Mouse (Mus musculus) CH12.LX (cell line): ENCODE measurements around the gene Zfp764. TPM values are rescaled to one million over a fixed set of nuclear protein-coding genes. Genes with fewer than 3 reads are reported as not detected.

Experiments
- DNase-seq: peaks from one replicate; pipeline ENCODE4 v3.0.0-alpha.2; 2013; ENCODE audit errors: extremely low read depth
- H3K27ac ChIP-seq: 2 replicates; pipeline ENCODE4 v1.5.1; 2012; ENCODE audit warnings: low read depth, mild to moderate bottlenecking, control low read depth, moderate library complexity; ENCODE audit not compliant: insufficient read depth
- H3K27me3 ChIP-seq: replicated peaks from 2 replicates; pipeline ENCODE3; 2012; ENCODE audit warnings: inconsistent platforms
- H3K36me3 ChIP-seq, 2 experiments: replicated peaks in 1 of 2; 2 replicates each; pipeline versions ENCODE3 to v1.6.1; 2012; ENCODE audit warnings: inconsistent platforms in 1 of 2, low read length in 1 of 2, mild to moderate bottlenecking in 1 of 2, mixed read lengths in 1 of 2, moderate library complexity in 1 of 2; ENCODE audit not compliant: control insufficient read depth in 1 of 2, insufficient read depth in 1 of 2
- H3K4me1 ChIP-seq, 2 experiments: 2 replicates each; pipeline ENCODE4 v1.6.1; 2012; ENCODE audit warnings: inconsistent platforms in 1 of 2, moderate library complexity in 1 of 2; ENCODE audit not compliant: insufficient read depth in 2 of 2, control insufficient read depth in 1 of 2
- H3K4me2 ChIP-seq: 2 replicates; pipeline ENCODE4 v1.6.1; 2012; ENCODE audit warnings: low read depth, mild to moderate bottlenecking, control low read depth; ENCODE audit not compliant: poor library complexity, insufficient read depth, severe bottlenecking
- H3K4me3 ChIP-seq, 3 experiments: fragments of 150-350 bp in 1 of 3; sonication (generic) in 1 of 3; replicated peaks in 1 of 3; 2 replicates each; pipeline versions ENCODE3 to v1.5.1; 2011 to 2012; ENCODE audit warnings: low read depth in 2 of 3, low read length in 2 of 3, mild to moderate bottlenecking in 2 of 3, moderate library complexity in 2 of 3, control low read depth in 1 of 3, improper control_type of control experiment in 1 of 3, inconsistent platforms in 1 of 3, mixed read lengths in 1 of 3; ENCODE audit not compliant: poor library complexity in 1 of 3
- H3K79me2 ChIP-seq: replicated peaks from 2 replicates; pipeline ENCODE4 v1.6.1; 2012; ENCODE audit warnings: mild to moderate bottlenecking, moderate library complexity; ENCODE audit not compliant: control insufficient read depth, poor library complexity, insufficient read depth, severe bottlenecking; ENCODE audit errors: extremely low read depth
- H3K9ac ChIP-seq: 2 replicates; pipeline ENCODE4 v1.6.1; 2012; ENCODE audit warnings: low read depth, mild to moderate bottlenecking, control low read depth, moderate library complexity; ENCODE audit not compliant: insufficient read depth
- H3K9me3 ChIP-seq: replicated peaks from 2 replicates; pipeline ENCODE3; 2012; ENCODE audit warnings: low read length, inconsistent platforms, mixed read lengths
- BHLHE40 ChIP-seq: IDR thresholded peaks from 2 replicates; pipeline ENCODE4 v1.6.1; 2011; ENCODE audit warnings: mild to moderate bottlenecking, low read depth, low read length, improper control_type of control experiment
- CHD1 ChIP-seq: IDR thresholded peaks from 2 replicates; pipeline ENCODE4 v1.6.1; 2012; ENCODE audit warnings: low read depth, low read length, improper control_type of control experiment, inconsistent platforms
- CHD2 ChIP-seq: IDR thresholded peaks from 2 replicates; pipeline ENCODE4 v1.6.1; 2011; ENCODE audit warnings: low read length, improper control_type of control experiment
- E2F4 ChIP-seq: IDR thresholded peaks from 2 replicates; pipeline ENCODE4 v1.6.1; 2011; ENCODE audit warnings: low read depth, low read length, improper control_type of control experiment; ENCODE audit not compliant: insufficient replicate concordance
- ELF1 ChIP-seq: IDR thresholded peaks from 2 replicates; pipeline ENCODE4 v1.6.1; 2014; ENCODE audit warnings: low read depth, mild to moderate bottlenecking, inconsistent platforms, low read length, improper control_type of control experiment
- HCFC1 ChIP-seq: IDR thresholded peaks from 2 replicates; pipeline ENCODE4 v1.6.1; 2012; ENCODE audit warnings: low read depth, mild to moderate bottlenecking, inconsistent platforms, low read length, improper control_type of control experiment
- JUN ChIP-seq: IDR thresholded peaks from 2 replicates; pipeline ENCODE4 v1.6.1; 2011; ENCODE audit warnings: low read depth, mild to moderate bottlenecking, low read length, improper control_type of control experiment, moderate library complexity; ENCODE audit not compliant: insufficient read depth
- JUND ChIP-seq: conservative IDR thresholded peaks from 2 replicates; pipeline ENCODE4 v1.6.1; 2011; ENCODE audit warnings: low read depth, low read length, improper control_type of control experiment
- KAT2A ChIP-seq: IDR thresholded peaks from 2 replicates; pipeline ENCODE4 v1.6.1; 2012; ENCODE audit warnings: low read length, improper control_type of control experiment, inconsistent platforms; ENCODE audit not compliant: insufficient replicate concordance
- MAX ChIP-seq: IDR thresholded peaks from 2 replicates; pipeline ENCODE4 v1.6.1; 2011; ENCODE audit warnings: low read length, improper control_type of control experiment
- MAZ ChIP-seq: IDR thresholded peaks from 2 replicates; pipeline ENCODE4 v1.6.1; 2012; ENCODE audit warnings: low read depth, mild to moderate bottlenecking, inconsistent platforms, low read length, improper control_type of control experiment, moderate library complexity
- MXI1 ChIP-seq: IDR thresholded peaks from 2 replicates; pipeline ENCODE4 v1.6.1; 2011; ENCODE audit warnings: mild to moderate bottlenecking, low read depth, low read length, improper control_type of control experiment
- MYC ChIP-seq: IDR thresholded peaks from 2 replicates; pipeline ENCODE4 v1.6.1; 2011; ENCODE audit warnings: low read depth, mild to moderate bottlenecking, improper control_type of control experiment, low read length
- NELFE ChIP-seq: IDR thresholded peaks from 2 replicates; pipeline ENCODE4 v1.6.1; 2011; ENCODE audit warnings: low read depth, low read length, improper control_type of control experiment
- NRF1 ChIP-seq: IDR thresholded peaks from 2 replicates; pipeline ENCODE4 v1.6.1; 2014; ENCODE audit warnings: low read depth, mild to moderate bottlenecking, inconsistent platforms, low read length, improper control_type of control experiment, moderate library complexity
- POLR2A ChIP-seq: IDR thresholded peaks from 2 replicates; pipeline ENCODE4 v1.6.1; 2011; ENCODE audit warnings: low read depth, mild to moderate bottlenecking, improper control_type of control experiment, low read length
- POLR2AphosphoS2 ChIP-seq: IDR thresholded peaks from 2 replicates; pipeline ENCODE4 v1.6.1; 2011; ENCODE audit warnings: low read depth, low read length, improper control_type of control experiment
- RAD21 ChIP-seq: IDR thresholded peaks from 2 replicates; pipeline ENCODE4 v1.6.1; 2011; ENCODE audit warnings: low read depth, mild to moderate bottlenecking, low read length, improper control_type of control experiment, moderate library complexity
- RCOR1 ChIP-seq: conservative IDR thresholded peaks from 2 replicates; pipeline ENCODE4 v1.6.1; 2012; ENCODE audit warnings: low read depth, mild to moderate bottlenecking, inconsistent platforms, low read length, improper control_type of control experiment
- SIN3A ChIP-seq: IDR thresholded peaks from 2 replicates; pipeline ENCODE4 v1.6.1; 2012; ENCODE audit warnings: low read length, improper control_type of control experiment, inconsistent platforms
- TBP ChIP-seq: conservative IDR thresholded peaks from 2 replicates; pipeline ENCODE4 v1.6.1; 2011; ENCODE audit warnings: low read depth, low read length, improper control_type of control experiment
- UBTF ChIP-seq: IDR thresholded peaks from 2 replicates; pipeline ENCODE4 v1.6.1; 2012; ENCODE audit warnings: low read depth, mild to moderate bottlenecking, inconsistent platforms, low read length, improper control_type of control experiment, moderate library complexity
- USF2 ChIP-seq: conservative IDR thresholded peaks from 2 replicates; pipeline ENCODE4 v1.6.1; 2011; ENCODE audit warnings: low read depth, low read length, improper control_type of control experiment
- ZMIZ1 ChIP-seq: IDR thresholded peaks from 2 replicates; pipeline ENCODE4 v1.6.1; 2012; ENCODE audit warnings: low read depth, mild to moderate bottlenecking, inconsistent platforms, low read length, improper control_type of control experiment
- dilution Hi-C: fragments of 300-500 bp; cut with MboI; formaldehyde crosslinking; loops from 2 replicates; pipeline ENCODE4 v1.14.3; 2020; ENCODE audit warnings: low sequenced_read_pairs; ENCODE audit not compliant: extremely low pct_unique_long_range_greater_than_20kb, extremely low pct_ligation_motif_present
- in situ Hi-C: fragments of 300-500 bp; cut with MboI; formaldehyde crosslinking; loops from 3 replicates; pipeline ENCODE4 v1.14.3; 2019; ENCODE audit warnings: low sequenced_read_pairs, low pct_ligation_motif_present, low pct_unique_long_range_greater_than_20kb, mixed read lengths
- polyA plus RNA-seq: library from polyadenylated mRNA; unstranded; fragments of >175 nt; gene quantifications from 2 replicates; pipeline ENCODE4 v1.2.1, GENCODE M21; 2012; ENCODE audit warnings: low read depth; ENCODE audit not compliant: insufficient read length
- total RNA-seq, 2 experiments: library from RNA; depleted of rRNA; stranded (reverse); fragments of 300-350 nt in 1 of 2; fragments of >200 nt in 1 of 2; gene quantifications; 2 replicates each; pipeline ENCODE4 v1.2.3; 2012 to 2014

Gene Zfp764
- total and polyA plus RNA-seq, 3 experiments, result 7.5 to 8.4 (median 7.9) TPM

DNA sequence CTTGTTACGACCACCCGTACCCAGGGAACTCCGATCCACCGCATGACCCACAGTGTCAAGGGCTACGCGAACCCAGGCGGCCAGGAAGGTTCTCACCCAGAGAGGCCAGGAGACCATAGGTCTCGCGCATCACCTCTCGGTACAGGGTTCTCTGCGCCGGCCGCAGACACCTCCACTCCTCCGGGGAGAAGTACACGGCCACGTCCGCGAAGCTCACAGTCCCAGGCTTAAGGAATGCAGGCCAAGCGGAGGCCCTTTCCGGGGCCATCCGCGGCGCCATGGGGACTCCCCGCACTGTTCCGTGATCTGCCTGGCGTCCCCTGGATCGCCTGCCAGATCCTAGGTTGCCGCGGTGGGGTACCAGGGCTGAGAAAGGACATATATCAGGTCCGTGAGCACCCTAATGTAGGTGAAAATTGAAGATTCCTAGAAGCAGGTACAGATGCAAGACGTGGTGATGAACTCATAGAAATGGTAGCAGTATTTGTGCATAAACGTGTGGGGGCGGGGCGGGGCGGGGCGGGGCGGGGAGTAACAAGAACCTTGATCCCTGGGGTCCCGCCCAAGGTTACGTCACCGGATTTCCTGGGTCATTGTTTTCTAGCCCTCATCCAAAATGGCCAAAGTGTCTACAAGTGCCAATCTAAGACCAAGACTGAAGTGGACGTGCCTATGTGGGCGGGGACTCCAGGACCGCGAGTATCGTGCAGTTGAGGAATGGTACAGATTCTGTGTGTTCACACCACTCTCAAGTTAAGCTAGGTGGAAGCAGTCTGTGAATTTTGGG, 13.3 kb downstream of the Zfp764 start, which contains the start of gene E430018J23Rik:
TSS of gene E430018J23Rik (minus strand) at position 473 of the 787 bp plus-strand sequence.
- dilution Hi-C loops (no loop called here), in situ Hi-C loops (no loop called here)
- Histone ChIP-seq H3K4me3 (peak within 1 kb of the TSS; percentile 77 to 87 (median 81)), H3K79me2 (no peaks in the 10 kb centered on the region), H3K4me1 (peaks cover 8 to 14% of the 10 kb centered on the region in 2 experiments; a peak in 3 of 4 replicates), H3K36me3 (peaks cover 8 to 14% of the 10 kb centered on the region in 2 experiments), H3K27ac (peak within 1 kb of the TSS; percentile 41; the same call in 1 of the 2 replicates), H3K9me3 (peaks cover 3% of the 10 kb centered on the region)
- TF ChIP-seq KAT2A, result peak; percentile 77; the same call in 1 of the 2 replicates
- TF ChIP-seq RCOR1, result no peak; the same call in 1 of the 2 replicates
- TF ChIP-seq UBTF, result 0 out of 2 replicates have a peak, but pooled peaks have one; percentile 71
- TF ChIP-seq USF2, result no peak
- no peak for TF ChIP-seq JUN
- peak; percentile 4; the same call in 1 of the 2 replicates for TF ChIP-seq CHD2
- peak; percentile 65; the same call in 1 of the 2 replicates for TF ChIP-seq SIN3A
- TF ChIP-seq MXI1, result peak; percentile 53; the same call in 1 of the 2 replicates
- no peak for TF ChIP-seq E2F4
- peak; percentile 63; the same call in 1 of the 2 replicates for TF ChIP-seq MAZ
- peak; percentile 51; the same call in 1 of the 2 replicates for TF ChIP-seq MAX
- TF ChIP-seq ELF1, result peak; percentile 91
- peak; percentile 89 for TF ChIP-seq HCFC1
- TF ChIP-seq NRF1, result peak; percentile 68
- 0 out of 2 replicates have a peak, but pooled peaks have one; percentile 7 for TF ChIP-seq BHLHE40
- TF ChIP-seq JUND, result no peak; the same call in 1 of the 2 replicates
- TF ChIP-seq TBP, result peak; percentile 76
- TF ChIP-seq POLR2A, result peak; percentile 79
- TF ChIP-seq RAD21, result no peak
- no peak for TF ChIP-seq CHD1
- peak; percentile 88 for TF ChIP-seq NELFE
- peak; percentile 50 for TF ChIP-seq MYC
- peak; percentile 63 for TF ChIP-seq ZMIZ1
- no peak; the same call in 1 of the 2 replicates for TF ChIP-seq POLR2AphosphoS2
- TF ChIP-seq, all 38 proteins: peak for 16
- H3K4me2 ChIP-seq, result peak within 1 kb of the TSS; percentile 60
- no peaks in the 10 kb centered on the region for H3K27me3 ChIP-seq
- peak within 1 kb of the TSS; percentile 93 for H3K9ac ChIP-seq
- DNase-seq, result peak; percentile 100
